Mouse (Mus musculus) heart, embryonic 14.5 days (tissue): ENCODE results near the gene Llgl2. TPM values are rescaled to one million over a fixed set of nuclear protein-coding genes. Genes with fewer than 3 reads are reported as not detected.

Experiments used
- ATAC-seq: fragments of 200-750 bp; cut with Nextera tagmentation; 2 replicates; pipeline ENCODE4 v1.8.0; 2017; ENCODE audit warnings: low read depth, moderate TSS enrichment; ENCODE audit not compliant: insufficient number of reproducible peaks, insufficient read depth, low FRiP score
- H3K27ac ChIP-seq, 2 experiments: fragments of 200-500 bp in 1 of 2; fragments of 300-500 bp in 1 of 2; sonication (generic) in 1 of 2; replicated peaks in 1 of 2; 2 replicates each; pipeline ENCODE4 v1.5.1; 2012 to 2014; ENCODE audit warnings: low read depth in 2 of 2, low read length in 2 of 2, control low read depth in 1 of 2, mild to moderate bottlenecking in 1 of 2, mixed read lengths in 1 of 2; ENCODE audit not compliant: control insufficient read depth in 1 of 2, insufficient read depth in 1 of 2
- H3K27me3 ChIP-seq: fragments of 300-500 bp; sonication (generic); 2 replicates; pipeline ENCODE4 v1.6.1; 2014; ENCODE audit warnings: mild to moderate bottlenecking, low read length, control low read depth; ENCODE audit not compliant: control insufficient read depth, insufficient read depth
- H3K36me3 ChIP-seq: fragments of 300-500 bp; sonication (generic); 2 replicates; pipeline ENCODE4 v1.6.1; 2014; ENCODE audit warnings: mild to moderate bottlenecking, control low read depth, low read length, mixed read lengths; ENCODE audit not compliant: control insufficient read depth, insufficient read depth
- H3K4me1 ChIP-seq, 2 experiments: fragments of 200-500 bp in 1 of 2; fragments of 300-500 bp in 1 of 2; sonication (generic) in 1 of 2; 2 replicates each; pipeline ENCODE4 v1.6.1; 2012 to 2014; ENCODE audit warnings: low read length in 2 of 2, control low read depth in 1 of 2, mixed read lengths in 1 of 2; ENCODE audit not compliant: control insufficient read depth in 2 of 2, insufficient read depth in 2 of 2
- H3K4me2 ChIP-seq: fragments of 300-500 bp; sonication (generic); 2 replicates; pipeline ENCODE4 v1.6.1; 2014; ENCODE audit warnings: mild to moderate bottlenecking, low read length
- H3K4me3 ChIP-seq, 2 experiments: fragments of 200-500 bp in 1 of 2; fragments of 300-500 bp in 1 of 2; sonication (generic) in 1 of 2; 2 replicates each; pipeline ENCODE4 v1.5.1; 2012 to 2014; ENCODE audit warnings: low read length in 2 of 2, mild to moderate bottlenecking in 2 of 2, control low read depth in 1 of 2, low read depth in 1 of 2, moderate library complexity in 1 of 2; ENCODE audit not compliant: control insufficient read depth in 1 of 2, insufficient read depth in 1 of 2
- H3K9ac ChIP-seq: fragments of 300-500 bp; sonication (generic); 2 replicates; pipeline ENCODE4 v1.6.1; 2014; ENCODE audit warnings: mild to moderate bottlenecking, low read length
- H3K9me3 ChIP-seq: fragments of 300-500 bp; sonication (generic); 2 replicates; pipeline ENCODE4 v1.6.1; 2016; ENCODE audit warnings: low read length, control low read depth; ENCODE audit not compliant: control insufficient read depth
- WGBS: fragments of 180-500 bp; shearing (Covaris S2); extraction: QIAGEN DNeasy Blood & Tissue Kit; methylation state at CpG from one replicate; pipeline ENCODE4 v1.1.7; 2014; 5-methylcytosine and 5-hydroxymethylcytosine counted together
- polyA plus RNA-seq: library from polyadenylated mRNA; unstranded; fragments of >200 nt; fragmentation: Nextera tagmentation; extraction: Ambion mirVana; gene quantifications from 2 replicates; pipeline ENCODE4 v1.2.1, GENCODE M21; 2014

The Llgl2 gene
- polyA plus RNA-seq, 1 experiment from 2014 or later, result 15.5 TPM

DNA sequence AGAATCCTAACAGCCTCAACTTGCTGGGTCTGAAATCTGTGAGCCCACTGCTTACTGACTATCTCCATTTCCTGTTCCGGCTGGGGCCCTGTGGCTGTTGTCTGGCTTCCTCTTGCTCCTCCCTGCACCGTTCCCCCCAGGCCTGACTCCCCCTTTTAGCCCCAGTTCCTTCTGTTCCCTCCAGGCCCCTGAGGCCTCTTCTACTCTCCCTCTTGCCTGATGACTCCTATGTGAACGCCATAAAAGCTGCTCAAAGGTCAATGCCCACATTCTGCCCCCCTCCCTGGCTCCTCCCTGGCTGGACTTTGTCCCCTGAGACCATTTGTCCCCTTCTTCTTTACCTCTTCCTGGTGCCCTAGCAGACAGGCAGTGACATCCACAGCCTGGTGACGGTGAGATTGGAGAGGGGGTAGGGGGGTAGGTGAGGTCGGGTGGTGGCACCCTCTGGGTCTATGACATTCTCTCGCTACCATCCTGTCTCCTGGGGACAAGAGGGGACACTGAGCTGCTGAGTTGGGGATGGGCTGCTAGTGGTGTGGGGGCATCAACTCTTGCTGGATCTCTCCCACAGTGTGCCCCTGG is 53.4 kb downstream of the Llgl2 start:
- ATAC-seq, result no peak
- no peak overlapping the region for H3K27ac ChIP-seq
- no peak overlapping the region for H3K4me3 ChIP-seq
- H3K27me3 ChIP-seq, result no peaks in the 10 kb centered on the region
- H3K36me3 ChIP-seq, result no peaks in the 10 kb centered on the region
- WGBS, result 71% methylated on average over 6 of the region's 6 CpGs
- H3K4me1 ChIP-seq, result peaks cover 2 to 5% of the 10 kb centered on the region in 2 experiments; a peak in 2 of 4 replicates
- no peak overlapping the region for H3K9ac ChIP-seq
- no peaks in the 10 kb centered on the region for H3K9me3 ChIP-seq
- H3K4me2 ChIP-seq, result no peak overlapping the region

DNA sequence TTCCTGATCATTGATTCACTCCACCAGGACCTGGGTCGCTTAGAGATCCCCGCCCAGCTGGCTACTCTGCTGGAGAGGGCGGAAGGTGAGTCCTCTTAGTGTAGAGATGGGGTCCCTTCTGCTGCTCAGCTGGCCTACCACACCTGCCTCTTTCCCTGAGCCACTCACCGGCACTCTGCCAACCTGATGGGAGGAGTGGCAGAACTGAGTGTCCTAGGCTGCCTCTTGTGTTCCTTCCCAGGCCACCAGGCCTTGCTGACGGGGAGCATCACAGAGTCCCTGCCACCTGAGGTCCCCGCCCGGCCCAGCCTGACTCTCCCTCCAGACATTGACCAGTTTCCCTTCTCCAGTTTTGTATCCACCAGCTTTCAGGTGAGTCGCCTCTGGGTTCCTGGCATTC is 54.2 kb downstream of the Llgl2 start:
- 75% methylated on average over 8 of the region's 8 CpGs for WGBS
- ATAC-seq, result no peak
- Histone ChIP-seq H3K4me1 (no peaks in the 10 kb centered on the region), H3K4me3 (no peak overlapping the region), H3K9me3 (no peaks in the 10 kb centered on the region), H3K27ac (no peak overlapping the region), H3K27me3 (peaks cover 6% of the 10 kb centered on the region), H3K36me3 (no peaks in the 10 kb centered on the region), H3K9ac (no peak overlapping the region), H3K4me2 (no peak overlapping the region)

DNA sequence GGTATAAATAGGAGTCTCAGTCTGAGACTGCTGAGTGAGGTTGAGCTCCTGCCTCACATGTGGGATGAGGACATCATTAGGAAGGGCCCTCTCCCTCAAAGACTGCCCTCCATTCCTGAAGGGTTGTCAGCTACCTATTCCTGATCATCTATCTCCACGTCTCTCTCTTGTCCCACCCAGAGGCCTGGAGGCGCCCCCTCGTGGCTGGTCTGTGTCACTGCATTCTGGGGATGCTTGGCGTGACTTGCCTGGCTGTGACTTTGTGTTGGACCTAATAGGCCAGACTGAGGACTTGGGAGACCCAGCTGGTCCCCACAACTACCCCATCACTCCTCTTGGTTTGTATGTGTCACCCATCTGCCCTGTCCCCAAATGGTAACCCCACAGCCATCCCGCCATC is 57.2 kb downstream of the Llgl2 start:
- Histone ChIP-seq H3K27ac (no peak overlapping the region), H3K36me3 (no peaks in the 10 kb centered on the region), H3K27me3 (peaks cover 8% of the 10 kb centered on the region), H3K4me1 (no peaks in the 10 kb centered on the region), H3K9ac (no peak overlapping the region), H3K4me3 (no peak overlapping the region), H3K9me3 (no peaks in the 10 kb centered on the region), H3K4me2 (no peak overlapping the region)
- no peak for ATAC-seq
- WGBS, result 32% methylated on average over 5 of the region's 5 CpGs

DNA sequence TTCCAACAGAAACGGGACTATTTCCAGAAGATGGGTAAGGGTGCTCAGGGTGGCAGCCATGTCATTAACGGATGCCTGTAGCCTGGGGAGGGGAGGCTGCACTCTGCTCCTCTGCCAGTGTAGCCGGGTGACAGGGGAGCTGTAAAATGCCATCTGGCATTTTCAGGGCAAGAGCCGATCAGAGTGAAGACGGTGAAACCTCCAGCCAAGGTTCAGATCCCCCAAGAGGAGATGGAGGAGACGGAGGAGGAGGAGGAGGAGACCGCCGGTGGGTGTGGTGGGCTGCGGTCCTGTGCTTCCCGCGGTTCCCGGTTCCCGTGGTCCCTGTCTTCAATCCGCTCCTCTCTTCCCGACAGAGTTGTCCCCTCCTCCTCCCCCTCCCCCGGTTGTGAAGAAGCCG is 59.4 kb downstream of the Llgl2 start:
- H3K27me3 ChIP-seq, result peaks cover 8% of the 10 kb centered on the region
- H3K4me2 ChIP-seq, result no peak overlapping the region
- WGBS, result 21% methylated on average over 15 of the region's 17 CpGs
- H3K9me3 ChIP-seq, result no peaks in the 10 kb centered on the region
- no peak overlapping the region for H3K9ac ChIP-seq
- H3K27ac ChIP-seq, result no peak overlapping the region
- ATAC-seq, result no peak
- no peaks in the 10 kb centered on the region for H3K36me3 ChIP-seq
- H3K4me3 ChIP-seq, result no peak overlapping the region
- H3K4me1 ChIP-seq, result peaks cover 2 to 5% of the 10 kb centered on the region in 2 experiments; a peak in 2 of 4 replicates

DNA sequence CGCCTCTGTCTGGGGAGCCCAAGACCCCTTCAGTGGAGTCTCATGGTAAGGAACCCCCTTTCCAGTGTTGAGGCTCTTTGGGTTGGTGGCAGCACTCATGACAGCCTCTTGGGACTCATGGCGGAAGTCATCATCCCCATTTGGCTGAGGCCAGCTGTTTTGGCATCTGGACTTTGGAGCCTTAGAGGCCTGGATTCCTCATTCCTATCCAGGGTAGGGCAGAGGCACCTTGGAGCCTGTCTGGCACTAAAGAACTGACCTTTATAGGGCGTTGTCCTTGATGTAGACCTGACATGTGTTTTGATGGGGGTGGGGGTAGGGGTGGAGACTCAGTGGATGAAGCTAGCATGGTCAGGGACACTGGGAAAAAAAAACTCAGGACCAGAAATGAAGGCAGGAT is 60.5 kb downstream of the Llgl2 start:
- no peak overlapping the region for H3K4me3 ChIP-seq
- ATAC-seq, result no peak
- H3K27me3 ChIP-seq, result peaks cover 8% of the 10 kb centered on the region
- H3K27ac ChIP-seq, result no peak overlapping the region
- H3K4me1 ChIP-seq, result peaks cover 2 to 5% of the 10 kb centered on the region in 2 experiments; a peak in 2 of 4 replicates
- no peaks in the 10 kb centered on the region for H3K36me3 ChIP-seq
- 87% methylated on average over 3 of the region's 3 CpGs for WGBS
- H3K9ac ChIP-seq, result no peak overlapping the region
- H3K9me3 ChIP-seq, result no peaks in the 10 kb centered on the region
- H3K4me2 ChIP-seq, result no peak overlapping the region

DNA sequence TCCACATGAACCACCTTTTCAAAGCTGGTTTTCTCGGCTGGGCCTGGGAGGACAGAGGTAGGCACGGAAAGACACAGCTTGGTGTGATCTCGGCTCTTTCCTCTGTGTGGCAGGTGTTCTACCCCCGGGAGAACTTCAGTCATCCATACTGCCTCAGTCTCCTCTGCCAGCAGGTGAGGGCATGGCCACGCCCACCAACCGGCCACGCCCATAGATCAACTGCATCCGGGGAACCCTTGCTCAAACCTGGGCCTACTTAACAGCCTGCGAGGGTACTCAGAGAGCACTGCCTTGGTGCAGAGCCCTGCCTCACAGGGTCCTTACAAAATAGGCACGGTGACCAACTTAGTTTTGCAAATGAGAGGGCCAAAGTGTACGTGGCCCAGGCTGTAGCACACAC is 61.4 kb downstream of the Llgl2 start:
- no peak overlapping the region for H3K4me2 ChIP-seq
- no peak overlapping the region for H3K4me3 ChIP-seq
- no peaks in the 10 kb centered on the region for H3K9me3 ChIP-seq
- no peak overlapping the region for H3K27ac ChIP-seq
- ATAC-seq, result no peak
- H3K27me3 ChIP-seq, result peaks cover 8% of the 10 kb centered on the region
- H3K9ac ChIP-seq, result no peak overlapping the region
- 64% methylated on average over 11 of the region's 11 CpGs for WGBS
- peaks cover 2 to 5% of the 10 kb centered on the region in 2 experiments; a peak in 2 of 4 replicates for H3K4me1 ChIP-seq
- H3K36me3 ChIP-seq, result no peaks in the 10 kb centered on the region

DNA sequence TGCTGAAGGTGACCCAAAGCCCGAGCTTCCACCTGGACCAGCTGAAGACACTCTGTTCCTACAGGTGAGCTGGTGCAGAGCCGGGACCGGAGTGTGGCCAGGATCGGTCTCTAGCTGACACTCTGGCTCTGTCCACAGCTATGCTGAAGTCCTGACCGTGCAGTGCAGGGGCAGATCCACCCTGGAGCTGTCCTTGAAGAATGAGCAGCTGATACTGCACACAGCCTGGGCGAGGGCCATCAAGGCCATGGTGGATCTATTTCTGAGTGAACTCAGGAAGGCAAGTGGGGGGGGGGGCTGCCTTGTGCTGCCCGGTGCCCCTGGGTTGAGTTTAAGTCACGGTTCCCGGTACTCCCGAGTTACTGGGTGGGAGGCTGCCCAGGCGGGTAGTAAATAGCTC is 62.6 kb downstream of the Llgl2 start:
- no peak for ATAC-seq
- H3K4me1 ChIP-seq, result peaks cover 2 to 5% of the 10 kb centered on the region in 2 experiments; a peak in 2 of 4 replicates
- no peak overlapping the region for H3K27ac ChIP-seq
- WGBS, result 79% methylated on average over 11 of the region's 11 CpGs
- H3K4me2 ChIP-seq, result no peak overlapping the region
- H3K4me3 ChIP-seq, result no peak overlapping the region
- peaks cover 8% of the 10 kb centered on the region for H3K27me3 ChIP-seq
- no peak overlapping the region for H3K9ac ChIP-seq
- no peaks in the 10 kb centered on the region for H3K36me3 ChIP-seq
- H3K9me3 ChIP-seq, result no peaks in the 10 kb centered on the region

DNA sequence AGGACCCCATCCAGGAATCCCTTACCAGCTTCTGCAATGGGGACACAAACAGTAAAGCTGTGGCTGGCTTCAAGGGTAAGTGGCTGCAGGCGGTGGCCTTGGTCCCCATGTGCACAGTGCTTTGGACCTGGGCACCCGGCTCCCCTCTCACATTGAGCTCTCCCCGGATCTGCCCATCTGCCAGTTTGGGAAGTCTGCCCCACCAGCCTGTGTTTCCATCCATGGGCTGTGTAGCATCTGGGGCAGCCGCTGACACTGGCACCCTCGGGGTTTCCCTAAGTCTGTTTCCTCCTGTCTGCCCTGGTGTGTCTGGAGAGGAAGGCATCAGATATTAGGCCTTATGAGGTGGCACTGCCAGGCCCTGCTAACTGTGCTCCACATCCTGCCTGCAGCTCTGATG is 64.2 kb downstream of the Llgl2 start:
- peaks cover 2 to 5% of the 10 kb centered on the region in 2 experiments; a peak in 2 of 4 replicates for H3K4me1 ChIP-seq
- no peak for ATAC-seq
- peaks cover 3% of the 10 kb centered on the region for H3K27me3 ChIP-seq
- H3K9ac ChIP-seq, result no peak overlapping the region
- H3K9me3 ChIP-seq, result no peaks in the 10 kb centered on the region
- no peak overlapping the region for H3K27ac ChIP-seq
- H3K36me3 ChIP-seq, result peaks cover 6% of the 10 kb centered on the region; the same call in 1 of the 2 replicates
- WGBS, result 91% methylated on average over 5 of the region's 5 CpGs
- H3K4me2 ChIP-seq, result no peak overlapping the region
- no peak overlapping the region for H3K4me3 ChIP-seq
